Mouse (Mus musculus) MEL (cell line): ENCODE results near the gene Actl6a. TPM values are rescaled to one million over a fixed set of nuclear protein-coding genes. Genes with fewer than 3 reads are reported as not detected.

Experiments
- DNase-seq: peaks from one replicate; pipeline ENCODE4 v3.0.0; 2011; ENCODE audit warnings: low read depth, low spot score
- H3K27ac ChIP-seq: 2 replicates; pipeline ENCODE4 v1.5.1; 2012; ENCODE audit warnings: low read depth, mild to moderate bottlenecking, control low read depth, low read length, moderate library complexity; ENCODE audit not compliant: control insufficient read depth
- H3K27me3 ChIP-seq, 2 experiments: fragments of 150-350 bp in 1 of 2; sonication (generic) in 1 of 2; 2 replicates each; pipeline ENCODE4 v1.6.1; 2012; ENCODE audit warnings: low read length in 2 of 2, mild to moderate bottlenecking in 2 of 2, improper control_type of control experiment in 1 of 2, moderate library complexity in 1 of 2; ENCODE audit not compliant: insufficient read depth in 2 of 2, control insufficient read depth in 1 of 2
- H3K36me3 ChIP-seq, 2 experiments: 2 replicates each; pipeline ENCODE4 v1.6.1; 2012 to 2014; ENCODE audit warnings: low read length in 2 of 2, improper control_type of control experiment in 1 of 2, inconsistent platforms in 1 of 2, mild to moderate bottlenecking in 1 of 2; ENCODE audit not compliant: insufficient read depth in 2 of 2, control insufficient read depth in 1 of 2
- H3K4me1 ChIP-seq, 2 experiments: fragments of 150-350 bp in 1 of 2; sonication (generic) in 1 of 2; 2 replicates each; pipeline ENCODE4 v1.6.1; 2012; ENCODE audit warnings: low read length in 2 of 2, improper control_type of control experiment in 1 of 2, mild to moderate bottlenecking in 1 of 2; ENCODE audit not compliant: insufficient read depth in 2 of 2, control insufficient read depth in 1 of 2
- H3K4me3 ChIP-seq, 2 experiments: fragments of 150-350 bp in 1 of 2; sonication (generic) in 1 of 2; 2 replicates each; pipeline ENCODE4 v1.5.1; 2012; ENCODE audit warnings: low read depth in 2 of 2, low read length in 2 of 2, mild to moderate bottlenecking in 2 of 2, moderate library complexity in 2 of 2, control low read depth in 1 of 2, improper control_type of control experiment in 1 of 2; ENCODE audit not compliant: control insufficient read depth in 1 of 2, insufficient read depth in 1 of 2
- H3K79me2 ChIP-seq: 2 replicates; pipeline ENCODE4 v1.6.1; 2012; ENCODE audit warnings: mild to moderate bottlenecking, low read length, moderate library complexity; ENCODE audit not compliant: control insufficient read depth, poor library complexity, insufficient read depth
- H3K9ac ChIP-seq: 2 replicates; pipeline ENCODE4 v1.6.1; 2012; ENCODE audit warnings: low read depth, mild to moderate bottlenecking, control low read depth, low read length, moderate library complexity; ENCODE audit not compliant: control insufficient read depth, poor library complexity, severe bottlenecking
- H3K9me3 ChIP-seq: fragments of 150-350 bp; sonication (generic); replicated peaks from 2 replicates; pipeline ENCODE4 v1.6.1; 2012; ENCODE audit warnings: mild to moderate bottlenecking, low read length, improper control_type of control experiment, moderate library complexity; ENCODE audit not compliant: insufficient read depth
- BHLHE40 ChIP-seq: IDR thresholded peaks from 2 replicates; pipeline ENCODE4 v1.6.1; 2012; ENCODE audit warnings: low read depth, mild to moderate bottlenecking, inconsistent platforms, low read length, improper control_type of control experiment, borderline replicate concordance
- CHD1 ChIP-seq: IDR thresholded peaks from 2 replicates; pipeline ENCODE4 v1.6.1; 2012; ENCODE audit warnings: low read depth, mild to moderate bottlenecking, inconsistent platforms, low read length, improper control_type of control experiment
- ETS1 ChIP-seq: IDR thresholded peaks from 2 replicates; pipeline ENCODE4 v1.6.1; 2012; ENCODE audit warnings: low read depth, mild to moderate bottlenecking, inconsistent platforms, low read length, improper control_type of control experiment, moderate library complexity
- GABPA ChIP-seq: IDR thresholded peaks from 2 replicates; pipeline ENCODE4 v1.6.1; 2012; ENCODE audit warnings: low read depth, mild to moderate bottlenecking, inconsistent platforms, low read length, improper control_type of control experiment, moderate library complexity
- HCFC1 ChIP-seq: IDR thresholded peaks from 2 replicates; pipeline ENCODE4 v1.6.1; 2012; ENCODE audit warnings: low read depth, mild to moderate bottlenecking, inconsistent platforms, low read length, improper control_type of control experiment, moderate library complexity
- KAT2A ChIP-seq: conservative IDR thresholded peaks from 2 replicates; pipeline ENCODE4 v1.6.1; 2012; ENCODE audit warnings: low read depth, low read length, improper control_type of control experiment, inconsistent platforms
- MAFK ChIP-seq: IDR thresholded peaks from 2 replicates; pipeline ENCODE4 v1.6.1; 2011; ENCODE audit warnings: low read depth, mild to moderate bottlenecking, low read length, improper control_type of control experiment, borderline replicate concordance
- MAX ChIP-seq: IDR thresholded peaks from 2 replicates; pipeline ENCODE4 v1.6.1; 2011; ENCODE audit warnings: low read length, improper control_type of control experiment
- MYB ChIP-seq: IDR thresholded peaks from 2 replicates; pipeline ENCODE4 v1.6.1; 2011; ENCODE audit warnings: mild to moderate bottlenecking, low read depth, low read length, improper control_type of control experiment
- POLR2AphosphoS2 ChIP-seq: IDR thresholded peaks from 2 replicates; pipeline ENCODE4 v1.6.1; 2011; ENCODE audit warnings: low read length, improper control_type of control experiment
- polyA plus RNA-seq, 2 experiments: library from polyadenylated mRNA; stranded (reverse) in 1 of 2; unstranded in 1 of 2; fragments of >175 nt in 1 of 2; fragments of >200 nt in 1 of 2; gene quantifications; 2 replicates each; pipeline versions ENCODE4 v1.2.1 to v1.2.4; 2012; ENCODE audit warnings: low replicate concordance in 2 of 2, low read depth in 1 of 2; ENCODE audit not compliant: insufficient read length in 2 of 2, insufficient read depth in 1 of 2, missing spikeins in 1 of 2
- total RNA-seq: library from RNA; depleted of rRNA; stranded (reverse); fragments of 300-350 nt; gene quantifications from 2 replicates; pipeline ENCODE4 v1.2.3, GENCODE M21; 2012

Gene Actl6a
- total and polyA plus RNA-seq, 3 experiments = 129 to 175 TPM; not detected in 1

- no peak for TF ChIP-seq CHD1
- no peak for TF ChIP-seq ETS1
- no peak for TF ChIP-seq BHLHE40
- no peak for TF ChIP-seq KAT2A
- TF ChIP-seq, all 39 proteins: peak for 0
- no peak for DNase-seq
- H3K36me3 ChIP-seq = peaks cover 0 to 4% of the 10 kb centered on the region in 2 experiments; a peak in 2 of 4 replicates
Observed at GRCm38 (mm10) chr3:32670196-32670595, 35.9 kb upstream of the Actl6a start.

GRCm38 (mm10) chr3:32673151-32673550 is 32.9 kb upstream of the Actl6a start:
- Histone ChIP-seq H3K9me3 (no peaks in the 10 kb centered on the region), H3K9ac (no peak overlapping the region), H3K79me2 (no peaks in the 10 kb centered on the region)
- TF ChIP-seq GABPA (no peak), MYB (no peak), HCFC1 (no peak), MAFK (no peak), MAX (no peak)
- TF ChIP-seq, all 39 proteins: peak for 0
- H3K4me1 ChIP-seq = peaks cover 0 to 7% of the 10 kb centered on the region in 2 experiments; a peak in 3 of 4 replicates
- DNase-seq = no peak
- H3K27me3 ChIP-seq = no peaks in the 10 kb centered on the region
- peaks cover 0 to 4% of the 10 kb centered on the region in 2 experiments; a peak in 2 of 4 replicates for H3K36me3 ChIP-seq
- no peak overlapping the region for H3K27ac ChIP-seq
- H3K4me3 ChIP-seq = no peak overlapping the region

More at GRCm38 (mm10) chr3:32670196-32670595, 35.9 kb upstream of the Actl6a start:
- H3K9me3 ChIP-seq = no peaks in the 10 kb centered on the region
- H3K9ac ChIP-seq = no peak overlapping the region
- H3K27ac ChIP-seq = no peak overlapping the region
- peaks cover 0 to 7% of the 10 kb centered on the region in 2 experiments; a peak in 3 of 4 replicates for H3K4me1 ChIP-seq
- H3K79me2 ChIP-seq = no peaks in the 10 kb centered on the region
- no peak overlapping the region for H3K4me3 ChIP-seq
- no peaks in the 10 kb centered on the region for H3K27me3 ChIP-seq

- no peak overlapping the region for H3K4me3 ChIP-seq
- DNase-seq = no peak
- H3K36me3 ChIP-seq = peaks cover 0 to 3% of the 10 kb centered on the region in 2 experiments; a peak in 1 of 4 replicates
Observed at GRCm38 (mm10) chr3:32676393-32676792, 29.7 kb upstream of the Actl6a start.

More at GRCm38 (mm10) chr3:32676393-32676792, 29.7 kb upstream of the Actl6a start:
- H3K4me1 ChIP-seq = peaks cover 0 to 2% of the 10 kb centered on the region in 2 experiments; a peak in 1 of 4 replicates
- no peaks in the 10 kb centered on the region for H3K27me3 ChIP-seq
- no peaks in the 10 kb centered on the region for H3K79me2 ChIP-seq
- TF ChIP-seq POLR2AphosphoS2 = no peak
- no peaks in the 10 kb centered on the region for H3K9me3 ChIP-seq
- H3K27ac ChIP-seq = no peak overlapping the region
- no peak overlapping the region for H3K9ac ChIP-seq
